Mouse (Mus musculus) midbrain, embryonic 12.5 days (tissue): ENCODE results near the gene Gm49354. TPM values are rescaled to one million over a fixed set of nuclear protein-coding genes. Genes with fewer than 3 reads are reported as not detected.
"Not testable (repeated sequence)": the region's sequence is repeated elsewhere in the genome, so short reads cannot be mapped to it uniquely, and the experiment has no call there.

Experiments
- ATAC-seq: fragments of 200-750 bp; cut with Nextera tagmentation; 2 replicates; pipeline ENCODE4 v1.8.0; 2017; ENCODE audit warnings: low read depth, moderate TSS enrichment, moderate library complexity; ENCODE audit not compliant: low FRiP score
- H3K27ac ChIP-seq: fragments of 300-500 bp; sonication (generic); replicated peaks from 2 replicates; pipeline ENCODE4 v1.5.1; 2016; ENCODE audit warnings: mild to moderate bottlenecking
- H3K27me3 ChIP-seq: fragments of 300-500 bp; sonication (generic); 2 replicates; pipeline ENCODE4 v1.6.1; 2016; ENCODE audit warnings: mild to moderate bottlenecking
- H3K36me3 ChIP-seq: fragments of 300-500 bp; sonication (generic); 2 replicates; pipeline ENCODE4 v1.6.1; 2016
- H3K4me1 ChIP-seq: fragments of 300-500 bp; sonication (generic); 2 replicates; pipeline ENCODE4 v1.6.1; 2016
- H3K4me2 ChIP-seq: fragments of 300-500 bp; sonication (generic); replicated peaks from 2 replicates; pipeline ENCODE4 v1.6.1; 2016; ENCODE audit warnings: mild to moderate bottlenecking, moderate library complexity
- H3K4me3 ChIP-seq: fragments of 300-500 bp; sonication (generic); 2 replicates; pipeline ENCODE4 v1.5.1; 2016; ENCODE audit warnings: mild to moderate bottlenecking
- H3K9ac ChIP-seq: fragments of 300-500 bp; sonication (generic); replicated peaks from 2 replicates; pipeline ENCODE4 v1.6.1; 2016; ENCODE audit warnings: mild to moderate bottlenecking, moderate library complexity
- H3K9me3 ChIP-seq: fragments of 300-500 bp; sonication (generic); 2 replicates; pipeline ENCODE4 v1.6.1; 2016; ENCODE audit warnings: mild to moderate bottlenecking
- WGBS: fragments of 180-500 bp; shearing (Covaris S2); methylation state at CpG from one replicate; pipeline ENCODE4 v1.1.7; 2016; 5-methylcytosine and 5-hydroxymethylcytosine counted together
- polyA plus RNA-seq: library from polyadenylated mRNA; unstranded; fragments of >200 nt; fragmentation: Nextera tagmentation; extraction: Ambion mirVana; gene quantifications from 2 replicates; pipeline ENCODE4 v1.2.1, GENCODE M21; 2016

Gene Gm49354
- polyA plus RNA-seq, 1 experiment from 2014 or later: not detected

GRCm38 (mm10) chr13:59762791-59763190 is 19.3 kb downstream of the Gm49354 start:
- peaks cover 18% of the 10 kb centered on the region for H3K4me1 ChIP-seq
- H3K36me3 ChIP-seq: peaks cover 40% of the 10 kb centered on the region
- H3K27me3 ChIP-seq: no peaks in the 10 kb centered on the region

GRCm38 (mm10) chr13:59756906-59757305 is 25.1 kb downstream of the Gm49354 start:
- Histone ChIP-seq H3K9ac (no peak overlapping the region), H3K27ac (no peak overlapping the region), H3K36me3 (peaks cover 53% of the 10 kb centered on the region), H3K27me3 (no peaks in the 10 kb centered on the region), H3K9me3 (no peaks in the 10 kb centered on the region), H3K4me2 (no peak overlapping the region), H3K4me1 (no peaks in the 10 kb centered on the region), H3K4me3 (no peak overlapping the region)
- 97% methylated on average over 7 of the region's 7 CpGs for WGBS
- ATAC-seq: no peak

More at GRCm38 (mm10) chr13:59762791-59763190, 19.3 kb downstream of the Gm49354 start:
- no peak overlapping the region for H3K4me3 ChIP-seq
- H3K27ac ChIP-seq: no peak overlapping the region
- ATAC-seq: no peak
- H3K4me2 ChIP-seq: no peak overlapping the region
- no peaks in the 10 kb centered on the region for H3K9me3 ChIP-seq
- no peak overlapping the region for H3K9ac ChIP-seq
- WGBS: 91% methylated on average over 7 of the region's 7 CpGs

GRCm38 (mm10) chr13:59750310-59750709 is 31.7 kb downstream of the Gm49354 start:
- H3K27ac ChIP-seq: no peak overlapping the region
- H3K4me3 ChIP-seq: no peak overlapping the region
- no peak overlapping the region for H3K4me2 ChIP-seq
- H3K9me3 ChIP-seq: no peaks in the 10 kb centered on the region
- no peaks in the 10 kb centered on the region for H3K4me1 ChIP-seq
- peaks cover 9% of the 10 kb centered on the region for H3K36me3 ChIP-seq
- H3K27me3 ChIP-seq: no peaks in the 10 kb centered on the region
- no peak overlapping the region for H3K9ac ChIP-seq
- ATAC-seq: no peak
- 89% methylated on average over 12 of the region's 12 CpGs for WGBS

DNA sequence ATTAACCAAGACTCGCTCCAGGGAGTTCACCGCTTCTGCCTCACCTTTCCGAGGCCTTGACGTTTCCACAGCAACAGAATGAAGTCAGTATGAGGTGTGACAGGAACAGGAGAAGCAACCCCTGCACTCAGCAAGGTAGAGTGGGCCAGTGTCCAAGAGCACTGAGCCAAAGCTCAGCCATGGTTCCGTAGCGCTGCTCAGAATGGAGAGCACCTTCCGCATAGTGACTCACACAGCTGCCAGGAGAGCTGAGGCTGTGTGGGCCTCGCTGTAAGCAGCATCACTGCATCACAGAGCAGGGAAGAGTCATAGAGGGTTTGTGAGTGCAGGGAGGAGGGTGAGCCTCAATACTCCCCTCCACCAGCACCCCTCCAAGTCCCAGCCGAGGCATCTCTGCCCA is 35.3 kb downstream of the Gm49354 start, which contains the start of gene 1700014D04Rik:
TSS of gene 1700014D04Rik (minus strand) at position 42 of the 400 bp plus-strand sequence.
- Histone ChIP-seq H3K4me1 (no peaks in the 10 kb centered on the region), H3K27me3 (no peaks in the 10 kb centered on the region), H3K9ac (0 out of 2 replicates have a peak within 1 kb of the TSS, but pooled peaks have one; percentile 31), H3K4me2 (no peak within 1 kb of the TSS), H3K9me3 (no peaks in the 10 kb centered on the region), H3K36me3 (no peaks in the 10 kb centered on the region), H3K27ac (no peak within 1 kb of the TSS), H3K4me3 (no peak within 1 kb of the TSS)
- ATAC-seq: no peak
- 86% methylated on average over 9 of the region's 9 CpGs for WGBS

DNA sequence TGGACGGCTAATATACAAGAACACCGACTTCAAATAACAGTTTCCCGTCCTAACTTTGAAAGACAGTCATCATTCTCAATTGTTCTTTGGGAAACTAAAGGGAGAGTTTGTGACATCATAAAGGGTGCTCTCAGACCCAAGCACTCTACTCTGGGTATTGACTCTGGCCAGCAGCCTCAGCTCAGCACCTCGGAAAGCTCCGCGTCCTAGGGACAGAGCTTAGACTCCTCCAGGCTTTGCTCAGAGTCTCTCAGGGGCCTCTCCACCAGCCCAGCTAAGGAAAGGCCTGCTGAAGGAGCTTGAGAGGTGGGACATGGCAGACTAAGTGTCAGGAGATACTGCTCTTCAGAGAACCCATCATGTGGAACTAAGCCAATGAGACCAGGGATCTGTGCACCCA is 35.9 kb downstream of the Gm49354 start:
- ATAC-seq: no peak
- H3K9ac ChIP-seq: no peak overlapping the region
- no peak overlapping the region for H3K4me3 ChIP-seq
- WGBS: 63% methylated on average over 5 of the region's 6 CpGs
- no peaks in the 10 kb centered on the region for H3K27me3 ChIP-seq
- no peaks in the 10 kb centered on the region for H3K4me1 ChIP-seq
- no peak overlapping the region for H3K27ac ChIP-seq
- H3K4me2 ChIP-seq: no peak overlapping the region
- no peaks in the 10 kb centered on the region for H3K9me3 ChIP-seq
- H3K36me3 ChIP-seq: no peaks in the 10 kb centered on the region

DNA sequence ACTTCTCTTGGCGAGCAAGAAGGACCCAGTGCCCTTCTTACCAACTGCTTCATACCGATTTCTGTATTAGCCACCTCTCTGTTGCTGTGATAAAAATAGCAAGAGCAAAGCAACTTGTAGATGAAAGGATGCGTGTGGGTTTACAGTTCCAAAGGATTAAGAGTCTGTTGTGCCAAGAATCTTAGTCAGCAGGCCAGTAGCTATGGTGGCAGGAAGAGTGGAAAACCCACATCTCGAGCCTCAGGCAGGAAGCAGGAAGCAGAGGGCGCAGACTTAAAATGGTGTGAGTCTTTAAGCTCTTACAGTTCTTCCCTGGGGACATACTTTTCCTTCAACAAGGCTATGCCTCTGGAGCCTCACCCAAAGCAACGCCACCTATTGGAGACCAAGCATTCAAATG is 36.6 kb downstream of the Gm49354 start:
- no peaks in the 10 kb centered on the region for H3K27me3 ChIP-seq
- H3K9ac ChIP-seq: no peak overlapping the region
- H3K4me3 ChIP-seq: no peak overlapping the region
- WGBS: 88% methylated on average over 6 of the region's 6 CpGs
- no peaks in the 10 kb centered on the region for H3K4me1 ChIP-seq
- ATAC-seq: no peak
- H3K27ac ChIP-seq: no peak overlapping the region
- H3K36me3 ChIP-seq: no peaks in the 10 kb centered on the region
- H3K9me3 ChIP-seq: no peaks in the 10 kb centered on the region
- H3K4me2 ChIP-seq: no peak overlapping the region

DNA sequence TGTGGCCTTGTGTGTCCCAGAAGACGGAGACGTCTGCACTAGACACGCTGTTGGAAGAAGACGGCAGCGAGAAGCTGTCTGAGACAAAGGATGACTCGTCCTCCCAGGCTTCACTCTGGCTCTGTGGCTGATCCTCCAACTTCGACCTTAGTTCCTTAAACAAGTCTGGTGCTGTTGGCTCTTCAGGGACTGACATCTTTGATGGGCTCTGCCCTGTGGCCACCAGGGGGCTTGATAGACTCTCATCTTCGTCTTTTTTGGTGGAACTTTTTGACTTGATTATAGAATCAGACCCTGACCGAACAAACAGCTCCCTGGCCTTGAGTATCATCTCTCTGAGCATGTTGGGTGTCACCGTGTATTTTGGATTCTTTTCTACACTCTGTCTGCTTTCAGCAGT is 40.3 kb downstream of the Gm49354 start:
- Histone ChIP-seq H3K4me3 (no peak overlapping the region), H3K4me1 (no peaks in the 10 kb centered on the region), H3K9me3 (no peaks in the 10 kb centered on the region), H3K27me3 (no peaks in the 10 kb centered on the region), H3K36me3 (no peaks in the 10 kb centered on the region), H3K4me2 (no peak overlapping the region), H3K9ac (no peak overlapping the region), H3K27ac (no peak overlapping the region)
- WGBS: 78% methylated on average over 10 of the region's 10 CpGs
- no peak for ATAC-seq

DNA sequence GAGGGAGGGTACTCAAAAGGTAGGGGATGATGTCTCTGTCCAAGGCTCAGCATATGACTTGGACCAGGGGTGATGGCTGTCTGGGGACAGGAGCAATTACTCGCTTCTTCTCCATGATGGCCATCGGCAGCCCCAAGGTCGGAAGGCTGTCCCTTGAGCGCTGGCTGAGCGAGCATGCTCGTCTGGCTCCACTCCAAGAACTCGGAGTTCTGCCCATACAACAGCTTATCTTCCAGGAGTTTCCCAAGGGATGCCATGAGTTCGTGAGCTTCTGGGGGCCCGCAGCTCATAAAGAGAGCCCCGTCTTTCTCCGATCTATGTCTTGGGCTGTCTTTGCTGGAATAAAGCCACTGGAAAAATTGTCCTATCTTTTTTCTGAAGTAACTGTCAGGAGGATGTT is 40.9 kb downstream of the Gm49354 start:
- Histone ChIP-seq H3K4me2 (no peak overlapping the region), H3K4me1 (no peaks in the 10 kb centered on the region), H3K27ac (no peak overlapping the region), H3K9ac (no peak overlapping the region), H3K9me3 (no peaks in the 10 kb centered on the region), H3K27me3 (no peaks in the 10 kb centered on the region), H3K36me3 (no peaks in the 10 kb centered on the region), H3K4me3 (no peak overlapping the region)
- ATAC-seq: no peak
- WGBS: 91% methylated on average over 11 of the region's 11 CpGs

DNA sequence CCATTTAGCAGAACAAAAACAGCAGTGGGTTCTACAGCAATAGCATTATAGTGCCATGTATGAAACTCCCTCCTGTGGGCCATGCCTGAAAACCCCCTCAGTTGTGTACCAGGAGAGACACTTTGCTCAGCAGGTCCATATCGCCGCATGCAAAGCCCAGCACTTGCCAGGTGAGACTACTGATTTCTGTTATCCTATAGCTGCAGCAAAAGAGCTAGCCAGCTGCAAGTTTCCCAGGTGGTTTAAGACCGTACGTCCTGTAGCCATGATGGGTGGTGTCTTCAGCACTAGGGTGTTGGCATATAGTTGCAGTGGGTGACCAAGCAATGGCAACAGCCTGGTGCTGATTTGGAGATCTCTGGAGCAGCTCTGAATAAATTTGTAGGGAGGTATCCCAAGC is 42.6 kb downstream of the Gm49354 start:
- 92% methylated on average over 4 of the region's 4 CpGs for WGBS
- no peak for ATAC-seq

DNA sequence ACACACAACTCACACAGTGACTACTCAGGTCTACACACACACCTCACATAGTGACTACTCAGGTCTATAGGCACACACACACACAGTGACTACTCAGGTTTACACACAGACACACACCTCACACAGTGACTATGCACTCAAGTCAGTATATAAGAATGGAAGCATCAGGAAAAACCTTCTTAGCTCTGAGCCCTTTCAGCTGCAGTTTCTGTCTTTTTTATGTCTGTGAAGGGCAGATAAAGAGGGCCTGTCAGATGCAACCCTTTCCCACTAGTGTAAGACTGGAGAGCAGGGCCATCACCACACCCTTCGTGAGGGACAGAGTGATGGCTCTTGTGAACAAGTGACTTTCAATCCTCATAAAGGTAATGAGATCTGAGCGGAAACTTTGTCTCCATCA is 43.6 kb downstream of the Gm49354 start:
- H3K4me3 ChIP-seq: no peak overlapping the region
- ATAC-seq: no peak
- no peak overlapping the region for H3K9ac ChIP-seq
- no peaks in the 10 kb centered on the region for H3K4me1 ChIP-seq
- H3K9me3 ChIP-seq: no peaks in the 10 kb centered on the region
- H3K27ac ChIP-seq: no peak overlapping the region
- no peaks in the 10 kb centered on the region for H3K36me3 ChIP-seq
- H3K27me3 ChIP-seq: no peaks in the 10 kb centered on the region
- no peak overlapping the region for H3K4me2 ChIP-seq
- 78% methylated on average over 2 of the region's 2 CpGs for WGBS

More for the DNA sequence above, 42.6 kb downstream of the Gm49354 start:
- H3K9me3 ChIP-seq: no peaks in the 10 kb centered on the region
- no peak overlapping the region for H3K27ac ChIP-seq
- no peaks in the 10 kb centered on the region for H3K27me3 ChIP-seq
- no peaks in the 10 kb centered on the region for H3K4me1 ChIP-seq
- H3K36me3 ChIP-seq: no peaks in the 10 kb centered on the region
- H3K4me2 ChIP-seq: no peak overlapping the region
- H3K4me3 ChIP-seq: no peak overlapping the region
- H3K9ac ChIP-seq: no peak overlapping the region

- no peak overlapping the region for H3K4me2 ChIP-seq
- no peak for ATAC-seq
- WGBS: 25% methylated on average over 3 of the region's 3 CpGs
Observed at GRCm38 (mm10) chr13:59735190-59735589, 46.9 kb downstream of the Gm49354 start.

GRCm38 (mm10) chr13:59734347-59734746 is 47.7 kb downstream of the Gm49354 start:
- not testable (repeated sequence) for H3K4me2 ChIP-seq, H3K36me3 ChIP-seq, H3K27me3 ChIP-seq, ATAC-seq, H3K9ac ChIP-seq, H3K4me1 ChIP-seq, H3K27ac ChIP-seq, H3K9me3 ChIP-seq, H3K4me3 ChIP-seq
- 31% methylated on average over 6 of the region's 6 CpGs for WGBS

More at GRCm38 (mm10) chr13:59735190-59735589, 46.9 kb downstream of the Gm49354 start:
- Histone ChIP-seq H3K9me3 (no peaks in the 10 kb centered on the region), H3K9ac (no peak overlapping the region), H3K27me3 (no peaks in the 10 kb centered on the region), H3K36me3 (no peaks in the 10 kb centered on the region), H3K4me1 (no peaks in the 10 kb centered on the region), H3K27ac (no peak overlapping the region), H3K4me3 (no peak overlapping the region)

- Histone ChIP-seq H3K27me3 (no peaks in the 10 kb centered on the region), H3K4me3 (no peak overlapping the region), H3K36me3 (no peaks in the 10 kb centered on the region), H3K4me1 (no peaks in the 10 kb centered on the region), H3K9ac (no peak overlapping the region), H3K9me3 (no peaks in the 10 kb centered on the region), H3K4me2 (no peak overlapping the region), H3K27ac (no peak overlapping the region)
- ATAC-seq: no peak
- 83% methylated on average over 4 of the region's 4 CpGs for WGBS
Observed at GRCm38 (mm10) chr13:59733936-59734335, 48.1 kb downstream of the Gm49354 start.
